Mouse (Mus musculus): ENCODE data around the gene Slc35f6.

The Slc35f6 gene

GRCm38 (mm10) chr5:30647815-30648560, at the start of gene Slc35f6:
TSS of gene Slc35f6 (plus strand) at chr5:30647933.
- peak; percentile 93 for DNase-seq

DNA sequence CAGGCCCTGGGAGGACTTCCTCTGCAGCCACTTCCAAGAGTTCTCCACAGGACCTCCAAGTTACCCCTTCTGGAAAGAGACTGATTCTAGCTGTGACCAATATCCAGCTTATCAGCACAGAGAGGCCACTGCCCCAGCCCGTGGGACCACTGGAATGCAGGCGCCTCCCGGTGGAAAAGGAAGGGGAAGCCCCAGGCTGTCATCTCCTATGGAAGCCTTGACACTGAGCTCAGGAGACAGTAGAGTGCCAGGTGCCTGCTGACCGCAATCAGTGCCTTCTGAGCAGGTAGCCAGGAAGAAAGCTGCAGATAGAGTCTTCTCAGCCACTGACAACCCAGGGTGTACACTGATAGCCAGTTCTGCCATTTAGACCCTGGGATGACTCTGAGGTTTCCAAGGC, 46.3 kb upstream of the Slc35f6 start:
- no peak for DNase-seq

- DNase-seq, result no peak
These were observed 44.5 kb upstream of the Slc35f6 start for GRCm38 (mm10) chr5:30603255-30603654.

DNA sequence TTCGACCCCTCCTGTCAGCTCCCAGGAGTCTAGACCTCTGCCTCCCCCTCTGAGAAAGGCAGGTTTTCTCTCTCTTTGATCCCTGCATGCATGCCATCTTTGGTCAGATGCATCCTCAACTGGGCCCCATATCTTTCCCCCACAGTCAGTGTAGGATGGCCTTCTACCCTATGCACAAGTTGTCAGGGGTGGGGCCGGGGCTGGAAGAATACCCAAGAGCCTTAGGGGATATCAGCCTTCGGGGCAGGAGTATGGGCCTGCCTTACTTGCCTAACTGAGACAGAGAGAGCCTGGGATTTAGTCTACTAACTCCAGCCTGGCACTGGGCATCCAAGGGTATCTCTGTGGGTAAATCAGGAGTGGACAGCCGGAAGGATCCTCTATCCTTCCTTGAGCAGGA, 43.8 kb upstream of the Slc35f6 start:
- DNase-seq, result no peak

DNA sequence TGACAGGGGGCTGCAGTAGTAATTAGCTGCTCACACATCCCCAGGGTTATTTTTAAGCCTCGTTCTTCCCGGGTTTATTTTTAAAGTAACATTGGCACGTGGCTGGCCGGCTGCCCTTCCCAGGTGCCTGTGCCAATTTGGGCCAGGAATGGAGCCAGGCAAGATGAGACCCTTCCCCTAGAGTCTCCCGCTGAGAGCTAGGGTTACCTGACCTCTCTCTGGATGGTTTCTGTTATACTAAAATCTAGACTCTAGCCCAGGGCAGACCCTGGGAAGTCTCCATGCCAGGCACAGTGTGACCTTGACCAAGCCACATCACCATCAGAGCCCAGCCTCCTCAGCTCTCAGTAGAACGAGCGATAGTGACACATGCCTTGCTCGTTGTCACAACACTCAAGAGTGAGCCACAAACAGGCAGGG, 43.0 kb upstream of the Slc35f6 start:
- no peak for DNase-seq

DNA sequence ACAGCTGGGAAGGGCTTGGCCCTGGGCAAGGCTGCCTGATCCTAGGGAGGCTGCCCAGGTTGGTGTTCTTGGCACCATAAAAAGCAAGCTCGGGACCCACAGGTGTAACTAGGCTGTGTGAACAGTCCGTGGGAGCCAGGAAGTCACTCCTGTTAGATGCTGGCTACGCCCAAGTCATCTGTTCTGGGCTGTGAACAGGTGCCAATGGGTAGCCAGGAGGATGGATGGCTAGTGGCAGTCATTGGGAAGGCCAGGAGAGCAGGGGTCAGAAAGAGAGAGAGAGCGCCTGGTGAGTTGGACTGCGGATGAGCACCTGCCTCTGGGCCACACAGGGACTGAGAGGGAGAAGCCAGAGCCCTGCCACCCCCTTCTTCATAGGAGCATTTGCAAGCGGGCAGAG, 42.1 kb upstream of the Slc35f6 start:
- DNase-seq, result no peak

- peak; percentile 86 for DNase-seq
These were observed 41.2 kb upstream of the Slc35f6 start for GRCm38 (mm10) chr5:30606424-30607073.

- no peak for DNase-seq
These were observed 38.6 kb upstream of the Slc35f6 start for GRCm38 (mm10) chr5:30609094-30609493.

DNA sequence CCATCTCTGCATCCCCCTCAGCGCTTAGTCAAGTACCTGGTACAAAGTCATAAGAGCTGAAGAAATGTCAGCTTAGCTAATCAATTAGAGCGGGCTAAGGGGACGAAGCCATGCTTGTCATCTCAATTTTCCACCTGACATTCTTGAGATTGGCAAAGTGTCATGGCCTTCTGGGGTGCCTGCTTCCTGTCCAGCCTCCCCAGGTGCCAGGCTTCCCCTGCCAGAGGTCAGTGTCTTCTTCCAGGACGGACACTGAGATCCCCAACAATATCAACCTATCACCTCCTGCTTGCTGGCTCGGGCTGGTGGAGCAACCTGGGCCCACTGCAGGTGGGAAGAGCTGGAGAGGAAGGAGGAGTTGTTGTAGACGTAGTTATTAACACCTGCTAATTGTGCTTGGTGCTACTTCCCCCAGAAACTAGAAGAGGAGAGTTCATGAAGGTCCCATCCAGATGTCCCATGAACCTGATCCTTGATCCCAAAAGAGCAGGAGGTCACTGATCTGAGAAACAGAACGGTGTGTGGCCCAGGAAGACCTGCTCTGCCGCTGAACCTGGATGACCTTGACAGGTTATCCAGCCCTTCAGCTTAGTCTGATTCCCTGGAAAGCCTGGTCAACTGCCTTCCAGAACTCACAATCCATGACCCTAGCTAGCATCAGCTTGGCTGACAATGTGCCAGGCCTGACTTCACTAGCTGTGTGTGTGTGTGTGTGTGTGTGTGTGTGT, 37.7 kb upstream of the Slc35f6 start:
- DNase-seq, result no peak

DNA sequence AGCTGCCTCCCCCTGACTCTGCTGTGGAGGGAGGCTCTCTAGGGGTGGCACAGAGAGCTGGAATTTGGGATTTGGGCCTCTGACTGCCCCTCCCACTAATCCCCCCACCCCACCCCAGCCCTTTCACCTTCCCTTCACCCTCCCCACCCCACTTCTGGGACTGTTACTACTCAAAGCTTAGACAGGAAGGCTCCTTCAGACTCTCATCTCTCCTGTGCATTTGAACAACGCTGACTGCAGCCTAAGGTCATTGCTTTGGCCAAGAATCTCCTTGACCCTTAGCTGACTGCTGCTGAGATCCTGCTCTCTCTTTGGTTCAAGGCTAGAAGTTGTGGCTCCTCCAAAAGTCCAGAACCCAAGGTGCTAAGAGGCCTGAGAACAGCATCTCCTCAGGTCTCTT, 36.6 kb upstream of the Slc35f6 start:
- no peak for DNase-seq

- DNase-seq, result no peak
These were observed 36.0 kb upstream of the Slc35f6 start for GRCm38 (mm10) chr5:30611689-30612088.

- DNase-seq, result no peak
These were observed 35.2 kb upstream of the Slc35f6 start for GRCm38 (mm10) chr5:30612575-30612974.

- no peak for DNase-seq
These were observed 34.5 kb upstream of the Slc35f6 start for GRCm38 (mm10) chr5:30613242-30613641.

- DNase-seq, result no peak
These were observed 33.5 kb upstream of the Slc35f6 start for GRCm38 (mm10) chr5:30614221-30614620.

- no peak for DNase-seq
These were observed 32.3 kb upstream of the Slc35f6 start for GRCm38 (mm10) chr5:30615416-30615815.

- no peak for DNase-seq
These were observed 31.9 kb upstream of the Slc35f6 start for GRCm38 (mm10) chr5:30615819-30616218.

- DNase-seq, result no peak
These were observed 31.1 kb upstream of the Slc35f6 start for GRCm38 (mm10) chr5:30616644-30617043.

GRCm38 (mm10) chr5:30617357-30617756, 30.4 kb upstream of the Slc35f6 start:
- no peak for DNase-seq

DNA sequence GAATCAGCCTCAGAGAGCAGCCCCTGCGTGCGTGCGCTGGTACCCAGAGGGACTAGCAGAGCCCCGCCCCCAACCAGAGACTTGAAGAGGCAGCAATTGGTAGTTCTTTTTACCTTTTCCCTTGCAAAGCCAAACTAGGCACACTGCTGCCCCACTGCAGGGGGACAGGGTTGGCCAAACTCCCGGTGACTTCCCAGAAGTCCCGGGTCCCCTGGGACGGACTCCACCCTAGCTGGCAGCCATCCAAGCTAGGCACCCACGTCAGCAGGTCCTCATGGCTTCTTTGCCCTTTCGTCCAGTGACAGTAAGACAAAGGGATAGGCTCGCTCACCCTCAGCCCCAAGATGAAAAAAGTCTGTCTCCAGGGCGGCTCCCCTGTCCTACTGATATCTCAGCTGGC, 29.9 kb upstream of the Slc35f6 start:
- DNase-seq, result no peak

DNA sequence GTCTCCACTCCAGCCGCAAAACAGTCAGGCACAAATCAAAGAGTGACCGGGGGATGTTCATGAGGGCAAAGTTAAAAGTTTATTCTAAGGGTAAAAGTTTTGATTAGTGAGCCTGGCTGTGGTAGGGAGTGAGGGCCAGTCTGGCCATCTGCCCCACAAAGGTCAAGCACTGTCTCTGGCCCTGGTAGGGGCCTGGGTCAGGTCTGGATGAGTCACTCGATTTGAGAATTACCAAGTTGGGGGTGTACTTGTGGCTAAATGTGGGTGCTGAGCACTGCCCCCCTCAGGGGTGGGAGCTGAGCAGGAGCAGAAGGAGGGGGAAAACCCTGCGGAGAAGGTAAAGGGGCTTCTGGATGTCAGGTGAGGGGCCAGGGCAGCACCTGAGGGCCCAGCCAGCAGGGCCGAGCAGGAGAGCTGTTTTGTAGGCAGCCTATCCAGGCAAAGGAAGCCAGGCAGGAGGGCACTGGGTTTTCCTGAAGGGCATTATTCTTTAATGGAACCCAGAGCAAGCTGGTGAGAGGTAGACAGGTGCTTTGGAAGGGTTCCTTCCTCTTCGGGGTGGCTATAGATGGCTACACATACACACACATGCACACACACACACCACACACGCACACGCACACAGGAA, 29.2 kb upstream of the Slc35f6 start:
- no peak for DNase-seq

GRCm38 (mm10) chr5:30619211-30619610, 28.5 kb upstream of the Slc35f6 start:
- DNase-seq, result no peak

GRCm38 (mm10) chr5:30620567-30620966, 27.2 kb upstream of the Slc35f6 start:
- DNase-seq, result no peak

- DNase-seq, result no peak
These were observed 26.4 kb upstream of the Slc35f6 start for GRCm38 (mm10) chr5:30621211-30621790.
